Mouse (Mus musculus) left cerebral cortex, postnatal 36 days (tissue): Measurements from ENCODE around the gene Prn. TPM values are rescaled to one million over a fixed set of nuclear protein-coding genes. Genes with fewer than 3 reads are reported as not detected.
A peak's percentile ranks its signal among the peaks of the same experiment; 100 is the strongest.

Experiments used
- DNase-seq, 2 experiments: peaks; one replicate each; pipeline ENCODE4 v3.0.0; 2021 to 2022; ENCODE audit warnings: low spot score in 2 of 2, mixed read lengths in 1 of 2
- intact Hi-C: fragments of 180-260 bp; cut with DNase I; formaldehyde crosslinking; loops from one replicate; pipeline ENCODE4 v1.15.1; 2025
- total RNA-seq, 2 experiments: library from RNA; stranded (reverse); gene quantifications; 2 replicates each; pipeline ENCODE4 v1.2.3; 2021

The Prn gene
- total RNA-seq, 2 experiments from 2014 or later: 0.35 TPM; not detected in 1

GRCm38 (mm10) chr2:131905025-131905424 lies 4.7 kb upstream of the Prn start:
- DNase-seq: no peak
- intact Hi-C loops: no loop called here

GRCm38 (mm10) chr2:131905776-131906175 lies 4.0 kb upstream of the Prn start:
- DNase-seq: no peak
- intact Hi-C loops: no loop called here

GRCm38 (mm10) chr2:131906266-131906665 lies 3.5 kb upstream of the Prn start:
- DNase-seq: no peak
- intact Hi-C loops: no loop called here

GRCm38 (mm10) chr2:131906846-131907245 lies 2.9 kb upstream of the Prn start:
- no peak for DNase-seq
- intact Hi-C loops: no loop called here

GRCm38 (mm10) chr2:131907311-131907710 lies 2.4 kb upstream of the Prn start:
- intact Hi-C loops: no loop called here
- no peak for DNase-seq

- DNase-seq: no peak
- intact Hi-C loops: no loop called here
These were observed 1.4 kb upstream of the Prn start for GRCm38 (mm10) chr2:131908351-131908861.

- intact Hi-C loops: no loop called here
- DNase-seq: no peak
These were observed 851 bp upstream of the Prn start for GRCm38 (mm10) chr2:131908906-131909305.

- intact Hi-C loops: loop anchor here (1.0 to 5.0 kb wide), 3 partner anchors 36 to 83 kb away; no protein-coding TSS in a partner anchor
- no peak for DNase-seq
These were observed 1.1 kb downstream of the Prn start for GRCm38 (mm10) chr2:131910847-131911246.

- intact Hi-C loops: loop anchor here (1.0 to 5.0 kb wide), 3 partner anchors 36 to 83 kb away; no protein-coding TSS in a partner anchor
- DNase-seq: no peak
These were observed 1.6 kb downstream of the Prn start for GRCm38 (mm10) chr2:131911341-131911740.

GRCm38 (mm10) chr2:131912526-131913258 lies 2.9 kb downstream of the Prn start:
- DNase-seq: no peak
- intact Hi-C loops: loop anchor here (5.0 kb wide), 2 partner anchors 35 to 65 kb away; no protein-coding TSS in a partner anchor

- intact Hi-C loops: no loop called here
- DNase-seq: no peak
These were observed 22.6 kb downstream of the Prn start for GRCm38 (mm10) chr2:131932275-131932902.

GRCm38 (mm10) chr2:131933013-131933412 lies 23.3 kb downstream of the Prn start:
- intact Hi-C loops: no loop called here

GRCm38 (mm10) chr2:131933598-131933997 lies 23.8 kb downstream of the Prn start:
- no peak for DNase-seq
- intact Hi-C loops: no loop called here

More at GRCm38 (mm10) chr2:131933013-131933412, 23.3 kb downstream of the Prn start:
- no peak for DNase-seq

- intact Hi-C loops: no loop called here
- no peak for DNase-seq
These were observed 24.5 kb downstream of the Prn start for GRCm38 (mm10) chr2:131934243-131934642.

GRCm38 (mm10) chr2:131935390-131936105 lies 25.8 kb downstream of the Prn start:
- intact Hi-C loops: no loop called here
- no peak for DNase-seq

- DNase-seq: no peak
- intact Hi-C loops: no loop called here
These were observed 26.7 kb downstream of the Prn start for GRCm38 (mm10) chr2:131936410-131936809.

- intact Hi-C loops: loop anchor here (1.0 kb wide), 1 partner anchor 111 kb away; no protein-coding TSS in a partner anchor
- peak; percentile 64 to 65 for DNase-seq
These were observed 29.8 kb downstream of the Prn start for GRCm38 (mm10) chr2:131939404-131940111.

- peak in 1 of 2 experiments; percentile 1 for DNase-seq
- intact Hi-C loops: no loop called here
These were observed 30.7 kb downstream of the Prn start for GRCm38 (mm10) chr2:131940506-131940905.

GRCm38 (mm10) chr2:131941501-131941900 lies 31.7 kb downstream of the Prn start:
- no peak for DNase-seq
- intact Hi-C loops: no loop called here
